Mouse (Mus musculus): ENCODE results near the gene Pla1a. TPM values are rescaled to one million over a fixed set of nuclear protein-coding genes. Genes with fewer than 3 reads are reported as not detected.

Pla1a gene
- total and polyA plus RNA-seq, 2 experiments from 2014 or later: 1.0 to 1.7 TPM

DNA sequence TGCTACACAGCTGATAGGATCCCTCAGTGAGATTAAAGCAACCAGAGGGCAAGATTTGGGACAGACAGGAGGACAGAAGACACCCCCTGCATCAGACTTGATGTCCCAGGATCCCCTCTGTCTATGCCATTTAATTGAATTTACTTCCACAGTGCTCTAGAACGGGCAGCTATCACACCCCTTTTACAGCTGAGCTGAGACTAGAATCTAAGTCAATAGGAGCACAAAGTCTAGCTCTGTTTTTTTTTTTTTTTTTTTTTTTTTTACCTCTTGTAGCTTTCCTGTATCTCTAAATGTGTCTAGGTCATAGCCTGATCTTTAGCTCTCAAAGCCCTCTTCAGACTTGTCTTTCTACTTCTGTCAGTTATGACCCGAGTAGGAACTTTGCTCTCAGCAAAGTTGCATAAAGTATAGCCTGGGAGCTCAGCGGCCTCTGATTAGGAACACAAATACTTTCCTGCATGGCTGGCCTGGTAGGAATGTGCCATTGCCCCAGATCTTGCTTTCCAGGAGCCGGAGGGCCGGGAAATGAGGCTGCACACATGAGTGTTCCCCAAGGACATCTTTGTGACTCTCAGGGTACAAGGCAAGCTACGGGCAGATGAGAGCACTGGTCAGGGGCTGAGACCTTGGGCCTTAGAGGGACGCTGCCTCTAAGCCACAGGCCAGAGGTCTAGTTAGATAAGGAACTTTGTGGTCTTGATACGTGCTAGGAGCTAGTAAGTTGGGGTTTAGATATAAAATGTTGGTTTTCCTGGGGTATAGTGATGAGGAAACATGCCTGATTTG lies 35.2 kb upstream of the Pla1a start:
- WGBS: 81% methylated on average over 8 of the region's 8 CpGs
- no peak for ATAC-seq

DNA sequence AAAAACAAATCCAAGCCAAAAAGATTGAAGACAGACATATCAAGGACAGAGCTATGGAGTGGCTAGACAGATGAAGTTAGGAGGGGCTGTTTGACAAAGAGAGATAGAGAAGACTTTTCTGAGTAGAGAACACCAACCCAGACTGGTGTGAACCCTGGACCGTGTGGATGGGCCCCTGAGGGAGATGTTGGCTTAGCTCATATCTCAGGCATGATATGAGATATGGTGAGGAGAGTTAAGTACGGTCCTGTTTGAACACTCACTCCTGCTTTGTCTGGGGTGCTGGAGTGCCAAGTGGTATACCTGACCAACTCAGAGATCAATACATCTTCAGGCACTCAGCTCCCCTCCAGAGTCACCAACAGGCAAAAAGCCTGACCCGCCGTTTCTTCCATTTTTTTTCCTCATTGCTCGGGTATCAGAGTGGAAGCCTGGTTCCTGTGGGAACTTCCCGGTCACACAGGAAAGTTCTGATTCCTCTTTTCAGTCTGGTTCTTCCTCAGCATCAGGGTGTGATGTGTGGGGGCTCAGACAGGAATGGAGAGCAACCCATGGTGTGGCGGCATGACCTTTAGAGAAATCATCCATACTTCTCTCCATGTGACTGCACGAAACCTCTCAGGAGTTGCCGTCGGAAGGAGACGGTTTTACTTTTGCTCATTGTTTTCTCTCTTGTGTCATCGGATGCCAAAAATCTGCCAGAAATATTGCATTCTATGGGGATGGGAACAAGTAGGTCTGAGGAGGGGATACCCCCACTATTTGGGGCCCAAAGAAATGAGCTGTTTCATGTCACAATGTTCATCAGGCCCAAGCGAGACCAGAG lies 34.4 kb upstream of the Pla1a start:
- H3K4me3 ChIP-seq (ENCODE audit: low read length): no peak overlapping the region
- WGBS: 90% methylated on average over 13 of the region's 13 CpGs
- no peak overlapping the region for H3K9ac ChIP-seq (replicated peaks; ENCODE audit: low read length)
- no peak for TF ChIP-seq CTCF (IDR thresholded peaks at IDR 0.05; ENCODE audit: low read depth)
- no peaks in the 10 kb centered on the region for H3K4me1 ChIP-seq (ENCODE audit: insufficient read depth, low read length)
- H3K36me3 ChIP-seq (ENCODE audit: insufficient read depth, low read length): no peaks in the 10 kb centered on the region
- no peak overlapping the region for H3K4me2 ChIP-seq (ENCODE audit: low read depth, low read length)
- H3K9me3 ChIP-seq (ENCODE audit: low read length): no peaks in the 10 kb centered on the region
- no peak for ATAC-seq
- DNase-seq (ENCODE audit: low spot score): no peak
- H3K27ac ChIP-seq: no peak overlapping the region
- H3K27me3 ChIP-seq (ENCODE audit: insufficient read depth, low read length): no peaks in the 10 kb centered on the region

More for the DNA sequence above, 35.2 kb upstream of the Pla1a start:
- no peaks in the 10 kb centered on the region for H3K9me3 ChIP-seq (ENCODE audit: low read length)
- H3K4me1 ChIP-seq (ENCODE audit: insufficient read depth, low read length): no peaks in the 10 kb centered on the region
- no peaks in the 10 kb centered on the region for H3K27me3 ChIP-seq (ENCODE audit: insufficient read depth, low read length)
- H3K4me2 ChIP-seq (ENCODE audit: low read depth, low read length): no peak overlapping the region
- no peak overlapping the region for H3K9ac ChIP-seq (replicated peaks; ENCODE audit: low read length)
- no peak overlapping the region for H3K27ac ChIP-seq
- no peak for TF ChIP-seq CTCF (IDR thresholded peaks at IDR 0.05; ENCODE audit: low read depth)
- no peak overlapping the region for H3K4me3 ChIP-seq (ENCODE audit: low read length)
- DNase-seq (ENCODE audit: low spot score): no peak
- no peaks in the 10 kb centered on the region for H3K36me3 ChIP-seq (ENCODE audit: insufficient read depth, low read length)

- ATAC-seq: no peak
- Histone ChIP-seq H3K27ac (no peak overlapping the region), H3K9me3 (ENCODE audit: low read length) (no peaks in the 10 kb centered on the region), H3K27me3 (ENCODE audit: insufficient read depth, low read length) (no peaks in the 10 kb centered on the region), H3K4me1 (ENCODE audit: insufficient read depth, low read length) (no peaks in the 10 kb centered on the region), H3K9ac (replicated peaks; ENCODE audit: low read length) (no peak overlapping the region), H3K36me3 (ENCODE audit: insufficient read depth, low read length) (no peaks in the 10 kb centered on the region), H3K4me3 (ENCODE audit: low read length) (no peak overlapping the region), H3K4me2 (ENCODE audit: low read depth, low read length) (no peak overlapping the region)
- no peak for DNase-seq (ENCODE audit: low spot score)
- WGBS: 80% methylated on average over 4 of the region's 4 CpGs
- no peak for TF ChIP-seq CTCF (IDR thresholded peaks at IDR 0.05; ENCODE audit: low read depth)
Observed at GRCm38 (mm10) chr16:38466089-38466488, 33.1 kb upstream of the Pla1a start.

- ATAC-seq (no peak), DNase-seq (ENCODE audit: low spot score) (no peak)
- Histone ChIP-seq H3K9ac (replicated peaks; ENCODE audit: low read length) (no peak overlapping the region), H3K27ac (no peak overlapping the region), H3K9me3 (ENCODE audit: low read length) (no peaks in the 10 kb centered on the region), H3K4me3 (ENCODE audit: low read length) (no peak overlapping the region), H3K4me1 (ENCODE audit: insufficient read depth, low read length) (no peaks in the 10 kb centered on the region), H3K4me2 (ENCODE audit: low read depth, low read length) (no peak overlapping the region), H3K36me3 (ENCODE audit: insufficient read depth, low read length) (no peaks in the 10 kb centered on the region), H3K27me3 (ENCODE audit: insufficient read depth, low read length) (no peaks in the 10 kb centered on the region)
- 90% methylated on average over 5 of the region's 5 CpGs for whole genome bisulfite sequencing
- TF ChIP-seq CTCF (IDR thresholded peaks at IDR 0.05; ENCODE audit: low read depth): no peak
Observed at GRCm38 (mm10) chr16:38463305-38463704, 30.4 kb upstream of the Pla1a start.

DNA sequence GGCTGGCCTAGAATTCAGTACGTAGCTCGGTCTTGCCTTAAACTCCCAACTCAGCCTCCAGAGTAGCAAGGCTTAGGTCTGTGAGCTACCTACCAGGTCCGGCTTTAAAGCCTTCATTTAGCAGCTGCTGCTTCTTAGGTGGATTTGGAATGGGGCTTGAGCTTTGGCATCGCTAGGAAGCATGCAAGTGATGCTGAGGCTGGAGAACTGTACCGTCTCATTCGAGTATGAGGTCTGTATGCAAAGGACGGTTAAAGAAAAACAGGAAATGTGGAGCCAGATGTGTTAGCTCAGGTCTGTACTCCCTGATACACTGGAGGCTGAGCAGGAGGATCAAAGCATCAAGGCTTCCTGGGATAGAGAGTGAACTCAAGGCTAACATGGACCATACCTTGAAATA lies 29.2 kb upstream of the Pla1a start:
- TF ChIP-seq CTCF (IDR thresholded peaks at IDR 0.05; ENCODE audit: low read depth): no peak
- H3K27me3 ChIP-seq (ENCODE audit: insufficient read depth, low read length): no peaks in the 10 kb centered on the region
- no peak for ATAC-seq

DNA sequence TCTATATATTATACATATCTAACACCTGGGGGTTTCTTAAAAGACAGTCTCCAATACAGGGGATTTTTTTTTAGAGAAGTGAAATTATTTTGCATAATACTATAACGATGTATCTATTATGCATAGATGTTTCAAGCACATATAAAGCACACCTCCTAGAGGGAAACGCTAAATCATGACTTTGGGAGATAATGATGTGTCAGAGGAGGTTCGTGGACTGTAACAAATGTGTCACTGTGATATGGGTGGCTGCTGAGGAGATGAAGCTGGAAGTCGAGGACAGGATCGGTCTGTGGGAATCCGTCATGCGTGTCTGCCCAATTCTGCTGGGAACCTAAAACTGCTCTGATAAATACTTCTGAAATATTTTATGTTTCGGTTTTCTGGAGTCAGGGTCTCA lies 28.8 kb upstream of the Pla1a start:
- ATAC-seq: no peak
- no peak for TF ChIP-seq CTCF (IDR thresholded peaks at IDR 0.05; ENCODE audit: low read depth)
- no peaks in the 10 kb centered on the region for H3K36me3 ChIP-seq (ENCODE audit: insufficient read depth, low read length)
- no peaks in the 10 kb centered on the region for H3K4me1 ChIP-seq (ENCODE audit: insufficient read depth, low read length)
- no peak overlapping the region for H3K4me3 ChIP-seq (ENCODE audit: low read length)
- no peaks in the 10 kb centered on the region for H3K27me3 ChIP-seq (ENCODE audit: insufficient read depth, low read length)
- H3K9me3 ChIP-seq (ENCODE audit: low read length): no peaks in the 10 kb centered on the region
- no peak overlapping the region for H3K27ac ChIP-seq
- H3K4me2 ChIP-seq (ENCODE audit: low read depth, low read length): no peak overlapping the region
- H3K9ac ChIP-seq (replicated peaks; ENCODE audit: low read length): no peak overlapping the region
- 77% methylated on average over 8 of the region's 8 CpGs for WGBS
- no peak for DNase-seq (ENCODE audit: low spot score)

More for the DNA sequence above, 29.2 kb upstream of the Pla1a start:
- Histone ChIP-seq H3K4me1 (ENCODE audit: insufficient read depth, low read length) (no peaks in the 10 kb centered on the region), H3K9me3 (ENCODE audit: low read length) (no peaks in the 10 kb centered on the region), H3K27ac (no peak overlapping the region), H3K9ac (replicated peaks; ENCODE audit: low read length) (no peak overlapping the region), H3K4me2 (ENCODE audit: low read depth, low read length) (no peak overlapping the region), H3K36me3 (ENCODE audit: insufficient read depth, low read length) (no peaks in the 10 kb centered on the region), H3K4me3 (ENCODE audit: low read length) (no peak overlapping the region)
- 87% methylated on average over 7 of the region's 7 CpGs for WGBS
- no peak for DNase-seq (ENCODE audit: low spot score)
